Mouse (Mus musculus) CD4-positive helper T cell, adult 2 months (primary cell): ENCODE results near the gene Macf1.
A peak's percentile ranks its signal among the peaks of the same experiment; 100 is the strongest.

Experiments used
- DNase-seq: peaks from one replicate; pipeline ENCODE4 v3.0.0-alpha.2; 2012; ENCODE audit warnings: low read depth, missing footprints, low spot score

Gene Macf1

GRCm38 (mm10) chr4:123308292-123308691 lies 375.9 kb downstream of the Macf1 start:
- DNase-seq = no peak

GRCm38 (mm10) chr4:123306999-123307398 lies 377.2 kb downstream of the Macf1 start:
- no peak for DNase-seq

GRCm38 (mm10) chr4:123305789-123306188 lies 378.4 kb downstream of the Macf1 start:
- DNase-seq = peak; percentile 69
